Mouse (Mus musculus): ENCODE results near the gene Slc25a5.

Gene Slc25a5
- long read RNA-seq, experiment 1, transcript Slc25a5-201 (4 exons, 1,240 nt) = major isoform, 214 of 279 reads
- long read RNA-seq, experiment 1, partial matches to known transcripts = 0 of 279 reads
- long read RNA-seq, experiment 1, other reads (novel, unspliced or antisense) = 62 of 279 reads
- long read RNA-seq, experiment 2, transcript Slc25a5-201 (4 exons, 1,240 nt) = major isoform, 225 of 267 reads
- long read RNA-seq, experiment 2, partial matches to known transcripts = 7 of 267 reads
- long read RNA-seq, experiment 2, other reads (novel, unspliced or antisense) = 34 of 267 reads

DNA sequence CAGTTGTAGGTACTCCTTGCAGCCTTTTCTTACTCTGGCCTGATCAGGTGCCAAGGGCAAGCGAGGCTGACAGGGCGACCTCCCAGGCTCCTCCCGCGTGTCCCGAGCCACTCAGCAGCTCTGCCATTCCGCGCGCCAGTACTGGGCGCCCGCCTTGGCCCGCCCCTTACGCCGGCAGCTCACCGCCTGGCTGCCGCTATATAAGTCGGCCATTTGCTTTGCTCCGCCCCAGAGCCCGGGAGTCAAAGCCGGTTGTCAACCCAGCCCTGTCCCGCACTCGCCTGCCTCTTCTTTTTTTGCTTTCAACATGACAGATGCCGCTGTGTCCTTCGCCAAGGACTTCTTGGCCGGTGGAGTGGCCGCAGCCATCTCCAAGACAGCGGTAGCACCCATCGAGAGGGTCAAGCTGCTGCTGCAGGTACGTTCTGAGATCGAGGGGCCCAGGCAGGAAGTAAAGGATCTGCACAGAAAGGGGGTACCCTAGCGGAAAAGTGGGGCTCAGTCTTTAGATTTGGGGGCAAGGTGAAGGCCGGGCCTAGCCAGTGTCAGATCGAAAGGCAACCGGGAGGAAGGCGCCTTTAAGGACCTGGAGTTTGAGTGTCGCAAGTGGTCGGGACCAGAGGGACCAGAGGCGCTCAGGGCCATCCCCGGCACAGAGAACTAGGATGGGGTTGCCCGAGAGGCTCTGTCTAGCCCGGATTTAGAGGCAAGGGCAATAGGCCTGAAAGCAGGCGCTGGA, at the start of gene Slc25a5:
Slc25a5 (plus strand) TSS at position 228 of the 739 bp plus-strand sequence.
- intact Hi-C loops (cut with DNase I) = no loop called here

- intact Hi-C loops (cut with DNase I) = loop anchor here (10.0 kb wide), 1 partner anchor 102 kb away; the partner anchor contains the start of gene Akap17b
Measured at GRCm38 (mm10) chrX:36746789-36747188, 48.7 kb upstream of the Slc25a5 start.

DNA sequence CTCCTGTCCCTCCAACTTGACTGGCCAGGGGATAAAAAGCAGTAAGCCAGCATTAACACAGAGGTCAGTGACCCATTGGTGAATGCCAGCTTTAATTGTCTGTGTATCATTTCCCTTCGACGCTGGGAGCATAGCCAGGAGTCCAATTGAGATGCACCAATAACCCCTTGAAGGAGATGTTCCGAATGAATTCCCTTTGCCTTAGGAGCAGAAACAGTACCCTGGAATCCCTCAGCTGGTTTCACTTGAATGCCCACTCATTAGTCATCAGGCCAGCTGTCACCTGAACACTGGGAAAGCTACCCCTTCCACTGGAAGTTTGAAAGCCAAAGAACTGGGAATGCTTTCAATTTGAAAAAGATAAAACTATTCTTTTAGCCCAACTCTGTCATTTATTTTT, 46.9 kb upstream of the Slc25a5 start:
- intact Hi-C loops (cut with DNase I) = loop anchor here (10.0 kb wide), 1 partner anchor 104 kb away; the partner anchor contains the start of gene Akap17b

GRCm38 (mm10) chrX:36749281-36749785, 46.1 kb upstream of the Slc25a5 start:
- intact Hi-C loops (cut with DNase I) = loop anchor here (10.0 kb wide), 1 partner anchor 105 kb away; the partner anchor contains the start of gene Akap17b

DNA sequence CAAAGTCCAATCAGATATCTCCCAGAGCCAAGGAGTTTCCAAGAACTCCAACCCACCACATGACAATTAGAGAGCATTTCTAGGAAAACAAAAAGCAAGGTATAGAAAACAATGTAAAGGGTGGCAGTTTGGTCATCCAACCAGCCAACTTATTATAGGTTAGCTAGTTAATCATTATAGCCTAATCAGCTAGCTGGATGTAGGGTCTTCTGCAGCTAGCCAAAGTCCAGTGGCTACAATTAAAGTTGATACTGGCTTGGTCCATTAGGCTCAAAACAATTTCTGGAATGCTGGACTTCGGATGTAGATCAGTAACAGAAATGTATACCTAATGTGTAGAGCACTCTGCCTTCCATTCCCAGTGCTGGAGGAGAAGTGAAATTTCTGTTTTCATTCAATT, 44.9 kb upstream of the Slc25a5 start:
- intact Hi-C loops (cut with DNase I) = no loop called here

DNA sequence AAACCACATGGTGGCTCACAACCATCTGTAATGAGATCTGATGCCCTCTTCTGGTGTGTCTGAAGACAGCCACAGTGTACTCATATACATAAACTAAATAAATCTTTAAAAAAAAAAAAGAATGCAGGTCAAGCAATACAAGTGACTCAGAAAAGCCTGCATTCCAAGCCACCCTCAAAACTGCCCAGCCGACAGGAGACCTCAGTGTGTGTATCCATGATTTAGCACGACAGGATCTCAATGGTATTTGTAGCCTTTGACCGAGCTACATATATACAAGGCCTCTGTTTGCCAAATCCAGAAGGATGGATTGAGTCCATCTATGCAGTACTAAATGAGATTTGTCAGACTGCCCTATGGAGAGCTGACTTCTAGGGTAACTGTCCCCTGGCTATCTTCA, 42.9 kb upstream of the Slc25a5 start:
- intact Hi-C loops (cut with DNase I) = no loop called here

GRCm38 (mm10) chrX:36757796-36758472, 37.5 kb upstream of the Slc25a5 start:
- intact Hi-C loops (cut with DNase I) = no loop called here

GRCm38 (mm10) chrX:36758566-36758965, 36.9 kb upstream of the Slc25a5 start:
- intact Hi-C loops (cut with DNase I) = no loop called here

DNA sequence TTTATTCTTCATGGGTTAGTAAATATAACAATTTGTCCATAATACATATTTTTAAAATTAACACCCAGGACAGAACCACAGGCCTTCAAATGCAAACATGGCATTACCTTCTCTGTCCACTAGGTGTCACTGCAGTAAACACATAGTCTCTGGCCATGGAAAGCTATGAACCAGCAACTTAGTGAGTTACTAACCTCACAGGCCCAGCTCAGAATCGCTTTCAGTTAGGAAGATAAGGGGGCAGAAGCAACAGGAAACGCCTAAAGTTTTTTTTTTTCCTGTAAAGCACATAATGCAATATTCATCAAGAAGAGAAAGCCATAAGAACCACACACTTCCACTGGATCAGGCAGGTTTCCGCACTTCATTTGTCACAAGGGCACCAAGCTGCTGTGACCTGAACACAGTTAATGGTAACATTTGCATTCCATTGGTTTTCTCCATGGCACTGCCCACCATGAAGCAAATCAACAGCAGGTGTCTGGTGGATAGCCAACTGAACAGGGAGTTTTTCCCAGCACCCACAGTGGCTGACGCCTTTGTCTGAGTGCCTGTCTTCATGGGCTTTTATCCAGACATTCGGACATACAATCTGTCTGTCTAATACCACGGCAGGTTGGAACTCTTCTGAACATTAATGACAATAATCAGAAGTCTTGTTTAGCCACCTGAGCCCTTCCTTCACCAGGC, 34.4 kb upstream of the Slc25a5 start:
- intact Hi-C loops (cut with DNase I) = loop anchor here (5.0 kb wide), 1 partner anchor 51 kb away; no protein-coding TSS in a partner anchor

GRCm38 (mm10) chrX:36762289-36762688, 33.2 kb upstream of the Slc25a5 start:
- intact Hi-C loops (cut with DNase I) = loop anchor here (5.0 kb wide), 1 partner anchor 50 kb away; no protein-coding TSS in a partner anchor

DNA sequence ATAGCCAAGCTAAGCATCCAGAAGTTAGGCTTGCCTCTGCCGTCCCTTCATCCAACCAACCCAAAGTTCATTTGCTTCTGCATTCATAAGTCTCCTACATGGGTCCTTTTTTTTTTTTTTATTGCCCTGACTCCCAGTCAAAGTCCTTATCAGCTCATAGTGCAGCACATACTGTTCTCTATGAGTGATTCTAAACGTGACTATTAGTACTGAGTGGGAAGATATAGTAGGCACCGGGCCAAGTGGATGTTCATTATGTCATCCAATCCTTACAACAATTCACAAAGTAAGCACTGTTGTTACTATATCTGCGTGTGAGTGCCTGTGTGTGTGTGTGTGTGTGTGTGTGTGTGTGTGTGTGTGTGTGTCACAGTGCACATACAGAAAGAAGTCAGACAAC, 32.6 kb upstream of the Slc25a5 start:
- intact Hi-C loops (cut with DNase I) = loop anchor here (5.0 kb wide), 1 partner anchor 49 kb away; no protein-coding TSS in a partner anchor

GRCm38 (mm10) chrX:36763298-36763933, 32.0 kb upstream of the Slc25a5 start:
- intact Hi-C loops (cut with DNase I) = loop anchor here (5.0 kb wide), 1 partner anchor 49 kb away; no protein-coding TSS in a partner anchor

DNA sequence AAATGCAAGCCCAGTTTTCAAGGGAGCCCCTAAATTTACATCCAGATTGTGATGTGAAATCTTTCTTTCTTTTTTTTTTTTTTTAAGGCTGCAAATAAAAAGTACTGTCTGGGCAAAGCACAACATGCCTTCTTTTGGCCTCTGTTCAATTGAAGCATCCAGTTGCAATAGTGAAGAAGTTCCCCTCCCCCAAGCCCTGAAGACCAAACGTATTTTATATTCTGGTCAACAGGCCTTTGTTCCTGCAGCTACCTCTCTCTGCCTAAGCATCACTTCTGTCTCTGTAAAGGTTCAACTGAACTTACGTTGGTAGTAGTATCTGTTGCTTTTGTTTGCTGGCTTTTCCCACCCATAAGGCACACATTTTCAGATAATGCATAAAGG, 31.5 kb upstream of the Slc25a5 start:
- intact Hi-C loops (cut with DNase I) = loop anchor here (5.0 kb wide), 1 partner anchor 48 kb away; no protein-coding TSS in a partner anchor

DNA sequence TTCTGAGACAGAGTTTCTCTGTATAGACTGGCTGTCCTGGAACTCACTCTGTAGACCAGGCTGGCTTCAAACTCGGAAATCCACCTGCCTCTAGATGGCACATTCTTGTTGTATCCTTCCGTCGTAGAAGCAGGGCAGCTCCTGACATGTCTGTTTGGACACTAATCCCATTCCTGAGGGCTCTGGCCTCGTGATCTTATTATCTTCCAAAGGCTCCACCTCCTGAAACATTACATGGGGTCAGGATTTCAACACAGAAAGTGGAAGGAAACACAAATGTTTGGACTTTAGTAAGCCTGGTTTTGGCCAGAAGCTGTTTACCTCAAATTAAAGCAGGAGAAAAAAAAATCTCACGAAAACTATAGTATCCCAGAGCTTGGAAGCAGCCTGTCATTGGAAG, 28.1 kb upstream of the Slc25a5 start:
- intact Hi-C loops (cut with DNase I) = no loop called here

DNA sequence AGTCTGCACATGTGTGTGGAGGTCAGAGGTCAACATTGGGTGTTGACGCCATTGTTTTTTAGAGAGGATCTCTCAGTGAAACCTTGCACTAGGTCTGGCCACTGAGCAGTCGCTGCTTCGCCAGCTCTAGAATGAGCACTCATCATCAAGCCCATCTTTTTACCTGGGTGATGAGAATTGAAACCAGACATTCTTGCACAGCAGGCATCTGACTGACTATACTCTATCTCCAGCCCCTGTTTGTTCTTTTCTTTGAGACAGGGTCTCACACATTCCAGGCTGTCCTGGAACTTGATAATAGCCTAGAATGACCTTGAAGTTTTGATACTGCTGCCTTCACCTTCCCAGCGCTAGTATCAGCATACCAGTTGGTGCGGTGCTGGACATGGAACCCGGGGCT, 22.9 kb upstream of the Slc25a5 start:
- intact Hi-C loops (cut with DNase I) = no loop called here

DNA sequence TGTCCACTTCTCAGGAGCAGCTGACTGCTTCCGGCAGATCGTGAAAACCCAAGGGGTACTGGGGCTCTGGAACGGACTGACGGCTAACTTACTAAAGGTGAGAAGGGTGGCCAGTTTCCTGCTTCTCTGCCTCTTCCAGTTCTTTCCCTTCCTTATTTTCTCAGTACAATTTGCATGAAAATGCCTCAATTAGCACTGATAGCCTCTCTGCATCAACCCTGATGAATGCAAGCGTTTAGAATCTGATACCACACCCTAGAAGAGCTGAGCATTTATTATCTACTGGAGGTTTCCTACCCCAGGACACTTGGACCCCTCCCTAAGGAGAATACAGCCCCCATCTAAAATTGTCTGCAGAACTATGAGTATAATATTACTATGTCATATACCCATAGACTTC, 19.9 kb upstream of the Slc25a5 start:
- intact Hi-C loops (cut with DNase I) = no loop called here

GRCm38 (mm10) chrX:36777694-36778093, 17.8 kb upstream of the Slc25a5 start:
- intact Hi-C loops (cut with DNase I) = no loop called here

DNA sequence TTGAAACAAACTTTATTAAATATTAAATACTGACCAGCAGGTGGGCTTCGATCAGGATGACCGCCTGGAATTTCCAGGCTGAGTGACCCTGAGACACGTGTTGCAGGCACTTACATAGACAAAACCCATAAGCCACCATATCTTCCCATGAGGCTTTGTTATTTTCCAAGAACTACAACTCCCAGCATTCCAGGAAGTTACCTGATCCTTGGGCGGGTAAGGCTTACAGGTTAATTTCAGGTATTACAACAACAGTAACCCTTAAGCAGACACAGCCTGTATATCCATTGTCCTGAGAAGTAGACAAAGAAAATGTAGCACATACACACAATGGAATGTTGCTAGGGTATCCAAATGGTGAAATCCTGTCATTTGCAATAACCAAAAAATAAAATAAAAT, 6.1 kb upstream of the Slc25a5 start:
- intact Hi-C loops (cut with DNase I) = no loop called here

DNA sequence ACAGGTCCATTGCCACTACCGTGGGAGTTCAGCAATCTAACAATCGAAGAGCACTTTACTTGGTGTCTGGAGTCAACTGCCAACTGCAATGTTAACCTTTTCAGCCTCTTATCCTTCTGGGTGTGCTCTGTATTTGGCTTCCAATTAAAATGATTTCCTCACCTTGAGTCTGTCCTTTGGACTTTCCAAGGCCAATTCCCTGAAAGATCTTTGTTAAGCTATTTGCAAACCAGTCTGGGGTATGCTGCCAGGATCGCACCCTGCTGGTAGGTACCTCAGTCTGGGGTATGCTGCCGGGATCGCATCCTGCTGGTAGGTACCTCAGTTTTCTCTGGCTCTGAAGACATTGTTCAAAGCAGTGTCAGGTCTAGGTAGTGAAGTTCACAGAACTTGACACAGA, 880 bp upstream of the Slc25a5 start:
- intact Hi-C loops (cut with DNase I) = no loop called here

DNA sequence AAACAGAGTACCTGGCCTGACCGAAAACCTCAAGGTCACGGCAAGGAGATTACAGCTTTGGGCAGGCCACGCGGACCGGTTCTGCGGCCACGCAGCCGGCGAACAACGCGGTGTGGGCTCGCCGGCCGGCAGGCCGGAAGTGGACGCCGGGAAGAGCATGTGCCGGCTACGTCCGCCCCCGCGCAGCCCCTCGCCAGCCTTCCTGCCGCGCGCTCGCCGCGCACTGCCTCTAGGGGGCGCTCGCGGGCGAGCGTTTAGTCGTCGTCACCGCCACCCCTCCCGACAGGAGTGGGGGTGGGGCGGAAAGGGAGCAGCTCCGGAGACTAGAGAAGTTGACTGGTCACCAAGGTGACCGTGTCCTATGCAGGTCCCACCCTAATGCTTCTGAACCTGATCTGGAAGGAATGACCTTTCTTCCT, 721 bp downstream of the Slc25a5 start:
- intact Hi-C loops (cut with DNase I) = no loop called here

All from adrenal gland (tissue).